Mouse (Mus musculus): ENCODE data around the gene Slc25a39. TPM values are rescaled to one million over a fixed set of nuclear protein-coding genes. Genes with fewer than 3 reads are reported as not detected.

The Slc25a39 gene
- polyA plus RNA-seq, 1 experiment, result 88.4 TPM

- TF ChIP-seq CTCF (IDR thresholded peaks at IDR 0.05; ENCODE audit: extremely low read depth, insufficient read depth, low read length) (no peak), POLR2A (IDR thresholded peaks at IDR 0.05; ENCODE audit: extremely low read depth, insufficient read depth, low read length) (no peak)
- Histone ChIP-seq H3K4me3 (ENCODE audit: insufficient read depth, low read length) (no peak overlapping the region), H3K27ac (ENCODE audit: insufficient read depth, low read length) (no peak overlapping the region), H3K4me1 (ENCODE audit: control insufficient read depth, insufficient read depth, low read length) (no peaks in the 10 kb centered on the region)
Measured at GRCm38 (mm10) chr11:102361776-102362495, 45.8 kb downstream of the Slc25a39 start.

GRCm38 (mm10) chr11:102358365-102358764 lies 49.4 kb downstream of the Slc25a39 start:
- H3K4me1 ChIP-seq (ENCODE audit: control insufficient read depth, insufficient read depth, low read length), result no peaks in the 10 kb centered on the region

GRCm38 (mm10) chr11:102356636-102357350 lies 51.0 kb downstream of the Slc25a39 start:
- Histone ChIP-seq H3K4me3 (ENCODE audit: insufficient read depth, low read length) (no peak overlapping the region), H3K4me1 (ENCODE audit: control insufficient read depth, insufficient read depth, low read length) (no peaks in the 10 kb centered on the region), H3K27ac (ENCODE audit: insufficient read depth, low read length) (no peak overlapping the region)
- no peak for TF ChIP-seq POLR2A (IDR thresholded peaks at IDR 0.05; ENCODE audit: extremely low read depth, insufficient read depth, low read length)
- no peak for TF ChIP-seq CTCF (IDR thresholded peaks at IDR 0.05; ENCODE audit: extremely low read depth, insufficient read depth, low read length)

More at GRCm38 (mm10) chr11:102358365-102358764, 49.4 kb downstream of the Slc25a39 start:
- Histone ChIP-seq H3K27ac (ENCODE audit: insufficient read depth, low read length) (no peak overlapping the region), H3K4me3 (ENCODE audit: insufficient read depth, low read length) (no peak overlapping the region)
- TF ChIP-seq CTCF (IDR thresholded peaks at IDR 0.05; ENCODE audit: extremely low read depth, insufficient read depth, low read length), result no peak
- no peak for TF ChIP-seq POLR2A (IDR thresholded peaks at IDR 0.05; ENCODE audit: extremely low read depth, insufficient read depth, low read length)

GRCm38 (mm10) chr11:102356190-102356589 lies 51.6 kb downstream of the Slc25a39 start:
- TF ChIP-seq CTCF (IDR thresholded peaks at IDR 0.05; ENCODE audit: extremely low read depth, insufficient read depth, low read length), result no peak
- TF ChIP-seq POLR2A (IDR thresholded peaks at IDR 0.05; ENCODE audit: extremely low read depth, insufficient read depth, low read length), result no peak
- no peaks in the 10 kb centered on the region for H3K4me1 ChIP-seq (ENCODE audit: control insufficient read depth, insufficient read depth, low read length)
- H3K27ac ChIP-seq (ENCODE audit: insufficient read depth, low read length), result no peak overlapping the region
- no peak overlapping the region for H3K4me3 ChIP-seq (ENCODE audit: insufficient read depth, low read length)

- Histone ChIP-seq H3K27ac (ENCODE audit: insufficient read depth, low read length) (no peak overlapping the region), H3K4me3 (ENCODE audit: insufficient read depth, low read length) (no peak overlapping the region), H3K4me1 (ENCODE audit: control insufficient read depth, insufficient read depth, low read length) (no peaks in the 10 kb centered on the region)
- no peak for TF ChIP-seq POLR2A (IDR thresholded peaks at IDR 0.05; ENCODE audit: extremely low read depth, insufficient read depth, low read length)
- no peak for TF ChIP-seq CTCF (IDR thresholded peaks at IDR 0.05; ENCODE audit: extremely low read depth, insufficient read depth, low read length)
Measured at GRCm38 (mm10) chr11:102355501-102355900, 52.2 kb downstream of the Slc25a39 start.

GRCm38 (mm10) chr11:102353021-102353431 lies 54.7 kb downstream of the Slc25a39 start:
- no peak overlapping the region for H3K27ac ChIP-seq (ENCODE audit: insufficient read depth, low read length)
- no peaks in the 10 kb centered on the region for H3K4me1 ChIP-seq (ENCODE audit: control insufficient read depth, insufficient read depth, low read length)
- H3K4me3 ChIP-seq (ENCODE audit: insufficient read depth, low read length), result no peak overlapping the region
- TF ChIP-seq POLR2A (IDR thresholded peaks at IDR 0.05; ENCODE audit: extremely low read depth, insufficient read depth, low read length) (no peak), CTCF (IDR thresholded peaks at IDR 0.05; ENCODE audit: extremely low read depth, insufficient read depth, low read length) (no peak)

Other genes with a start within 250 kb of the Slc25a39 start
- 33.2 and 34.4 TPM in 2 replicates for gene Lsm12, start 222.7 kb downstream of the Slc25a39 start, polyA plus RNA-seq (2012; rRNA removed)
- gene G6pc3, start 218.3 kb downstream of the Slc25a39 start, polyA plus RNA-seq (2012; rRNA removed), result 97.1 TPM in 2 replicates
- 191 and 237 TPM in 2 replicates for gene Hdac5, start 177.8 kb downstream of the Slc25a39 start, polyA plus RNA-seq (2012; rRNA removed)
- gene BC030867, start 159.1 kb downstream of the Slc25a39 start, polyA plus RNA-seq (2012; rRNA removed), result 1.3 and 1.4 TPM in 2 replicates
- gene Asb16, start 139.2 kb downstream of the Slc25a39 start, polyA plus RNA-seq (2012; rRNA removed), result 1.9 and 2.2 TPM in 2 replicates
- 95.3 and 97.0 TPM in 2 replicates for gene Tmub2, start 123.0 kb downstream of the Slc25a39 start, polyA plus RNA-seq (2012; rRNA removed)
- 171 and 180 TPM in 2 replicates for gene Atxn7l3, start 111.3 kb downstream of the Slc25a39 start, polyA plus RNA-seq (2012; rRNA removed)
- gene Ubtf, start 88.2 kb downstream of the Slc25a39 start, polyA plus RNA-seq (2012; rRNA removed), result 84.1 and 86.8 TPM in 2 replicates
- gene Slc4a1, start 41.7 kb downstream of the Slc25a39 start, polyA plus RNA-seq (2012; rRNA removed), result 0.02 and 0.04 TPM in 2 replicates
- gene Rundc3a, start 14.5 kb downstream of the Slc25a39 start, polyA plus RNA-seq (2012; rRNA removed), result 511 and 558 TPM in 2 replicates
- gene Grn, start 22.4 kb upstream of the Slc25a39 start, polyA plus RNA-seq (2012; rRNA removed), result 64.6 and 67.2 TPM in 2 replicates
- gene Fam171a2, start 39.7 kb upstream of the Slc25a39 start, polyA plus RNA-seq (2012; rRNA removed), result 77.9 and 78.3 TPM in 2 replicates
- 4.1 and 4.9 TPM in 2 replicates for gene Itga2b, start 62.2 kb upstream of the Slc25a39 start, polyA plus RNA-seq (2012; rRNA removed)
- 62.0 and 62.3 TPM in 2 replicates for gene Gpatch8, start 148.4 kb upstream of the Slc25a39 start, polyA plus RNA-seq (2012; rRNA removed)
- 8.0 and 8.2 TPM in 2 replicates for gene Gm11627, start 171.5 kb upstream of the Slc25a39 start, polyA plus RNA-seq (2012; rRNA removed)
- 11.4 and 11.8 TPM in 2 replicates for gene Fzd2, start 196.4 kb upstream of the Slc25a39 start, polyA plus RNA-seq (2012; rRNA removed)